12 mouse cellular contexts compared by ENCODE assay signal in genomic region chr6:5155313-5155927, GRCm38 (mm10). TPM values are rescaled to one million over a fixed set of nuclear protein-coding genes. Genes with fewer than 3 reads are reported as not detected.
DNase-seq lines count a peak whose midpoint lies in the region; ATAC-seq and TF ChIP-seq lines count a peak whose summit lies in the region.
"Had no signal": no experiment of that assay in that cellular context is flagged by ENCODE, and none has a peak within 500 bp of the region (broad histone marks: within the 10 kb centered on the region; RNA-seq: fewer than 3 reads in every experiment).

No protein-coding gene starts in this region.

- no peak for DNase-seq in hindbrain, embryonic 14.5 days (ENCODE audit: low spot score)
- DNase-seq in MEL-GATA-1-ER (ENCODE audit: extremely low read depth, low read depth) = peak; percentile 49
- peak; percentile 88 for DNase-seq in c-Kit-positive CD71-positive TER-119-positive erythroid progenitor cells, embryonic 14.5 days (ENCODE audit: low spot score)
- peak; percentile 82 to 90 (median 83) for DNase-seq in liver, embryonic 14.5 days (ENCODE audit: low read depth in 3 of 3, low spot score in 3 of 3)
- no peak for DNase-seq in yolk sac, embryonic 10.5 days (ENCODE audit: low spot score)
- DNase-seq in layer of hippocampus, adult 11-12 months (ENCODE audit: low spot score) = no peak
- DNase-seq: kidney, adult 8-10 months had no signal

- ATAC-seq in hindbrain, embryonic 14.5 days (ENCODE audit: low FRiP score) = peak; percentile 34; the same call in 1 of the 2 replicates
- ATAC-seq in hindbrain, embryonic 12.5 days (ENCODE audit: low FRiP score) = no peak
- peak; percentile 89 for ATAC-seq in liver, embryonic 14.5 days (ENCODE audit: insufficient read depth)
- no peak for ATAC-seq in cerebellum, adult (ENCODE audit: insufficient number of reproducible peaks, low FRiP score, low TSS enrichment)

- no peaks in the 10 kb centered on the region for H3K27me3 ChIP-seq in hindbrain, embryonic 14.5 days (ENCODE audit: control insufficient read depth, insufficient read depth, low read length)
- no peaks in the 10 kb centered on the region for H3K27me3 ChIP-seq in hindbrain, embryonic 12.5 days
- H3K27me3 ChIP-seq in liver, embryonic 14.5 days (ENCODE audit: control insufficient read depth, insufficient read depth, low read length) = no peaks in the 10 kb centered on the region
- H3K27me3 ChIP-seq: limb, embryonic 12.5 days had no signal

- no peak overlapping the region for H3K4me2 ChIP-seq in hindbrain, embryonic 14.5 days (replicated peaks)
- no peak overlapping the region for H3K4me2 ChIP-seq in hindbrain, embryonic 12.5 days (replicated peaks)
- H3K4me2 ChIP-seq in liver, embryonic 14.5 days (ENCODE audit: low read depth) = peak overlapping the region; percentile 75
- H3K4me2 ChIP-seq: limb, embryonic 12.5 days had no signal

- TF ChIP-seq CTCF in liver, embryonic 14.5 days (IDR thresholded peaks at IDR 0.05; ENCODE audit: low read depth) = peak; percentile 20; the same call in 1 of the 2 replicates

- H3K4me3 ChIP-seq in hindbrain, embryonic 14.5 days (replicated peaks; ENCODE audit: low read length) = no peak overlapping the region
- no peak overlapping the region for H3K4me3 ChIP-seq in hindbrain, embryonic 12.5 days
- peak overlapping the region; percentile 49 to 57 for H3K4me3 ChIP-seq in liver, embryonic 14.5 days (ENCODE audit: insufficient read depth in 1 of 2, low read depth in 2 of 2, low read length in 2 of 2)
- H3K4me3 ChIP-seq: limb, embryonic 12.5 days had no signal

- 47% methylated on average over 1 of the region's 1 CpGs for WGBS in hindbrain, embryonic 14.5 days
- 70% methylated on average over 1 of the region's 1 CpGs for WGBS in hindbrain, embryonic 12.5 days
- 14% methylated on average over 1 of the region's 1 CpGs for WGBS in liver, embryonic 14.5 days (ENCODE audit: insufficient replicate concordance)

- peaks cover 33% of the 10 kb centered on the region for H3K36me3 ChIP-seq in hindbrain, embryonic 14.5 days (replicated peaks; ENCODE audit: control insufficient read depth, insufficient read depth)
- H3K36me3 ChIP-seq in hindbrain, embryonic 12.5 days = peaks cover 31% of the 10 kb centered on the region; the same call in 1 of the 2 replicates
- no peaks in the 10 kb centered on the region for H3K36me3 ChIP-seq in liver, embryonic 14.5 days (replicated peaks; ENCODE audit: control insufficient read depth, insufficient read depth, low read depth)

- TF ChIP-seq EP300 in liver, embryonic 14.5 days (IDR thresholded peaks at IDR 0.05; ENCODE audit: low read depth) = peak; percentile 97

- no peak overlapping the region for H3K27ac ChIP-seq in hindbrain, embryonic 14.5 days
- H3K27ac ChIP-seq in hindbrain, embryonic 12.5 days = no peak overlapping the region
- H3K27ac ChIP-seq in liver, embryonic 14.5 days = peak overlapping the region; percentile 94
- H3K27ac ChIP-seq: limb, embryonic 12.5 days; macrophage had no signal

- no peak overlapping the region for H3K9ac ChIP-seq in hindbrain, embryonic 14.5 days
- no peak overlapping the region for H3K9ac ChIP-seq in hindbrain, embryonic 12.5 days
- peak overlapping the region; percentile 71 for H3K9ac ChIP-seq in liver, embryonic 14.5 days (replicated peaks)
- H3K9ac ChIP-seq: limb, embryonic 12.5 days had no signal

- no peaks in the 10 kb centered on the region for H3K9me3 ChIP-seq in hindbrain, embryonic 14.5 days (ENCODE audit: control insufficient read depth, low read length)
- H3K9me3 ChIP-seq in hindbrain, embryonic 12.5 days (replicated peaks) = no peaks in the 10 kb centered on the region
- no peaks in the 10 kb centered on the region for H3K9me3 ChIP-seq in liver, embryonic 14.5 days (ENCODE audit: control insufficient read depth, low read length)
- H3K9me3 ChIP-seq: limb, embryonic 12.5 days had no signal

- H3K4me1 ChIP-seq in hindbrain, embryonic 14.5 days (replicated peaks; ENCODE audit: control insufficient read depth, insufficient read depth, low read length) = no peaks in the 10 kb centered on the region
- H3K4me1 ChIP-seq in hindbrain, embryonic 12.5 days = no peaks in the 10 kb centered on the region
- peaks cover 69 to 72% of the 10 kb centered on the region in 2 experiments for H3K4me1 ChIP-seq in liver, embryonic 14.5 days (replicated peaks; ENCODE audit: control insufficient read depth in 2 of 2, insufficient read depth in 2 of 2, low read length in 1 of 2)
- H3K4me1 ChIP-seq: limb, embryonic 12.5 days had no signal

RNA-seq across cellular contexts. Expression of gene Pon1, which starts 38.3 kb away (rescaled TPM):
- polyA plus RNA-seq in hindbrain, embryonic 14.5 days (2014; fragmentation: Nextera tagmentation; extraction: Ambion mirVana) = 0.12 and 0.40 TPM in 2 replicates
- polyA plus RNA-seq in hindbrain, embryonic 12.5 days (2016; fragmentation: Nextera tagmentation; extraction: Ambion mirVana) = 0.16 TPM in 1 of 2 replicates, not detected in the other
- 1.9 and 2.0 TPM in 2 replicates for polyA plus RNA-seq in liver, embryonic 14.5 days (2012; rRNA removed)
- 2.8 and 4.4 TPM in 2 replicates for polyA plus RNA-seq in liver, embryonic 14.5 days (2014; fragmentation: Nextera tagmentation; extraction: Ambion mirVana)
- polyA plus RNA-seq: heart, embryonic 16.5 days; limb, embryonic 12.5 days; macrophage had no signal

Comparison
In these comparisons a context has a peak if more than half of its experiments do, and no peak if none do; other contexts are left out.
1. ATAC-seq: peak in hindbrain, embryonic 14.5 days (single experiment) and liver, embryonic 14.5 days (single experiment); none in hindbrain, embryonic 12.5 days (single experiment) and cerebellum, adult (single experiment).
2. DNase-seq: peak in MEL-GATA-1-ER (single experiment), c-Kit-positive CD71-positive TER-119-positive erythroid progenitor cells, embryonic 14.5 days (single experiment) and liver, embryonic 14.5 days (3 of 3); none in hindbrain, embryonic 14.5 days (single experiment), yolk sac, embryonic 10.5 days (single experiment) and layer of hippocampus, adult 11-12 months (single experiment).
3. H3K4me3 ChIP-seq: peak in liver, embryonic 14.5 days (2 of 2); none in hindbrain, embryonic 14.5 days (single experiment) and hindbrain, embryonic 12.5 days (single experiment).